Mouse (Mus musculus) midbrain, embryonic 10.5 days (tissue): ENCODE measurements around the gene Pinlyp. TPM values are rescaled to one million over a fixed set of nuclear protein-coding genes. Genes with fewer than 3 reads are reported as not detected.
A peak's percentile ranks its signal among the peaks of the same experiment; 100 is the strongest.

Experiments used
- DNase-seq: peaks from one replicate; pipeline ENCODE4 v3.0.0-alpha.2; 2017; ENCODE audit warnings: low spot score
- H3K27ac ChIP-seq: fragments of 300-500 bp; sonication (generic); replicated peaks from 2 replicates; pipeline ENCODE4 v1.5.1; 2016; ENCODE audit warnings: mild to moderate bottlenecking
- H3K27me3 ChIP-seq: fragments of 300-500 bp; sonication (generic); 2 replicates; pipeline ENCODE4 v1.6.1; 2016; ENCODE audit warnings: low read depth, mild to moderate bottlenecking; ENCODE audit not compliant: poor library complexity, severe bottlenecking
- H3K36me3 ChIP-seq: fragments of 300-500 bp; sonication (generic); 2 replicates; pipeline ENCODE4 v1.6.1; 2016; ENCODE audit warnings: mild to moderate bottlenecking, moderate library complexity
- H3K4me1 ChIP-seq: fragments of 300-500 bp; sonication (generic); 2 replicates; pipeline ENCODE4 v1.6.1; 2016
- H3K4me3 ChIP-seq: fragments of 300-500 bp; sonication (generic); 2 replicates; pipeline ENCODE4 v1.5.1; 2016; ENCODE audit warnings: mild to moderate bottlenecking, moderate library complexity
- H3K9me3 ChIP-seq: fragments of 300-500 bp; sonication (generic); replicated peaks from 2 replicates; pipeline ENCODE4 v1.6.1; 2016; ENCODE audit warnings: mild to moderate bottlenecking
- WGBS: fragments of 180-500 bp; shearing (Covaris S2); methylation state at CpG from one replicate; pipeline ENCODE4 v1.1.7; 2016; 5-methylcytosine and 5-hydroxymethylcytosine counted together
- polyA plus RNA-seq: library from polyadenylated mRNA; unstranded; fragments of >200 nt; fragmentation: Nextera tagmentation; extraction: Ambion mirVana; gene quantifications from 2 replicates; pipeline ENCODE4 v1.2.1, GENCODE M21; 2016

Pinlyp gene
- polyA plus RNA-seq, 1 experiment from 2014 or later: 0.14 TPM

GRCm38 (mm10) chr7:24547534-24548036 lies 1.7 kb upstream of the Pinlyp start:
- peaks cover 19% of the 10 kb centered on the region for H3K4me1 ChIP-seq
- no peak for DNase-seq
- peaks cover 48% of the 10 kb centered on the region for H3K36me3 ChIP-seq
- H3K27ac ChIP-seq: peak overlapping the region; percentile 90
- H3K9me3 ChIP-seq: no peaks in the 10 kb centered on the region
- H3K27me3 ChIP-seq: no peaks in the 10 kb centered on the region
- H3K4me3 ChIP-seq: peak overlapping the region; percentile 88
- WGBS: 39% methylated on average over 13 of the region's 13 CpGs

DNA sequence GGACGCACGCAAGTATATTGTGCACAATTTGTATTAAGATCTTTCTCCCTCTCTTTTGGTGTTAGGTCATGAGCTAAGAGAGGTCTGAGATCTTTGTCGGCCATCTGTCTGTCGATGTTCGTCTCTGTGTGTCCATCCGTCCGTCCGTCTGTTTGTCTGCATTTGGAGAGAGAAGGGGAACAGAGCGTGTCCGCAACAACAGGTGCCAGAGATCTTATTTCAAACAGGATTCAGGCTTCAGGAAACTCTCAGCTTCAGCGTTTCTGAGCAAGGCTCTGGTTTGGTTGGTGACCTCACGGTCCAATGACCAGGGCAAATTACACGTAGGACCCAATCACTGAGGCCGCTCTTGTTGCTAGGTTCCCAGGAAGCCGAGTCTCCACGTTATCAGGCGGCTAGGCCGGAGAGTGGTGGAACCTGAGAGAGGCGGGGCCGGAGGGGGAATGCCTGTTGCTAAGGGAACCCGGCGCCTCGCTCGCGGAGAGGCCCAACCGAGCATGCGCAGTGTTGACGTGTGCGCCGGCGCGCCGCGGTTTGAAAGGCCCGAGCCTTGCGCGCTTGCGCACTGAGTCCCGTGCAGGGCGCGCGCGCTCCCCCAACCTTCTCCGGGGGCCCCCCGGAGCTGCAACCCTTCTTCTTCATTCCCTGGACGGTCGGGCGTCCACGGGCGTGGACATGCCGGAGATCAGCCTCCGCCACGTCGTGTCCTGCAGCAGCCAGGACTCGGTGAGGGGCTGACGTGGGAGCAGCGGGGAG lies 894 bp upstream of the Pinlyp start:
- H3K27me3 ChIP-seq: no peaks in the 10 kb centered on the region
- peak overlapping the region; percentile 90 for H3K27ac ChIP-seq
- WGBS: 1% methylated on average over 57 of the region's 57 CpGs
- DNase-seq: peak; percentile 99
- no peaks in the 10 kb centered on the region for H3K9me3 ChIP-seq
- peaks cover 19% of the 10 kb centered on the region for H3K4me1 ChIP-seq
- H3K4me3 ChIP-seq: peak overlapping the region; percentile 88
- peaks cover 40% of the 10 kb centered on the region for H3K36me3 ChIP-seq

DNA sequence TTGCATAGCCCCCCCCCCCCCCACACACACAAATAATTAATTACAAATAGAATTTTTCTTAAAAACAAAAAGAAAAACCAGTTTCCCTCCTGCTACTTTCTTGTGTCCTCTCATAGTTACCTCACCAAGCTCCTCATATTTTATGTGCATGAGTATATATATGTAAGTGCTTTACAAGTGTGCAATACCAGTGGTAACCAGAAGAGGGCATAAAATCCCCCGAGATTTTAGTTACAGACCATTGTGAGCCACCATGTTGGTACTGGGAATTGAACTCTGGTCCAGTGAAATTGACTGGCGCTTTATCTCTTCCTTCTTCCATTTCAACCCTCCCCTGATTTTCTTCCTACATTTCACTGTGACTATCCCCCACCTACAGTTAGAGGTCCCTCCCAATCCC lies 1.4 kb downstream of the Pinlyp start:
- WGBS: 75% methylated on average over 2 of the region's 2 CpGs
- Histone ChIP-seq H3K4me3 (no peak overlapping the region), H3K9me3 (no peaks in the 10 kb centered on the region), H3K36me3 (peaks cover 17% of the 10 kb centered on the region), H3K27me3 (no peaks in the 10 kb centered on the region), H3K4me1 (peaks cover 19% of the 10 kb centered on the region), H3K27ac (no peak overlapping the region)
- no peak for DNase-seq

GRCm38 (mm10) chr7:24539686-24540085 lies 6.2 kb downstream of the Pinlyp start:
- Histone ChIP-seq H3K4me3 (no peak overlapping the region), H3K27ac (no peak overlapping the region), H3K36me3 (peaks cover 20% of the 10 kb centered on the region), H3K4me1 (no peaks in the 10 kb centered on the region), H3K9me3 (0 out of 2 replicates have a peak, but pooled peaks cover 5% of the 10 kb centered on the region), H3K27me3 (peaks cover 14% of the 10 kb centered on the region)
- no peak for DNase-seq
- 87% methylated on average over 4 of the region's 4 CpGs for WGBS

DNA sequence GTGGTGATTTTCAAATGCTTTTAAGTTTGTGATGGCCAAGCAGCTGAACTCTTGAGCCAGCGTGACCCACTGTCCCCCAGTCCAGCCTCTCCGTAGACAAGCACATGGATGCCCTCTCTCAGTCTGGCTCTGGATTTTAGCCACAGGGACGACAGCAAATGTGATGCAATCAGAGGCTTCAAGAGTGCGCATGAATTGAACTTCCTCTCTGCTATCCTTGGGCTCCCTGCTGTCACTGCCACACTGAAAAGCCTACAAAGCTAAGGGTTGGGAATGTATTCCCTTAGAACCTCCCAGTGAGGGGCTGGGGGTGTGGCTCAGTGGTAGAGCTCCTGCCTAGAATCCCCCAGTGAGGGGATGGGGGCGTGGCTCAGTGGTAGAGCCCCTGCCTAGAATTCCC lies 7.2 kb downstream of the Pinlyp start:
- WGBS: 86% methylated on average over 5 of the region's 5 CpGs
- no peak for DNase-seq
- no peak overlapping the region for H3K4me3 ChIP-seq
- peaks cover 24% of the 10 kb centered on the region for H3K27me3 ChIP-seq
- H3K36me3 ChIP-seq: peaks cover 29% of the 10 kb centered on the region
- H3K27ac ChIP-seq: no peak overlapping the region
- H3K4me1 ChIP-seq: peaks cover 7% of the 10 kb centered on the region
- 0 out of 2 replicates have a peak, but pooled peaks cover 5% of the 10 kb centered on the region for H3K9me3 ChIP-seq

- WGBS: 50% methylated on average over 5 of the region's 5 CpGs
- peaks cover 13% of the 10 kb centered on the region for H3K4me1 ChIP-seq
- H3K36me3 ChIP-seq: peaks cover 35% of the 10 kb centered on the region
- no peak overlapping the region for H3K27ac ChIP-seq
- no peak for DNase-seq
- peaks cover 30% of the 10 kb centered on the region for H3K27me3 ChIP-seq
- no peak overlapping the region for H3K4me3 ChIP-seq
- 0 out of 2 replicates have a peak, but pooled peaks cover 5% of the 10 kb centered on the region for H3K9me3 ChIP-seq
Measured at GRCm38 (mm10) chr7:24538154-24538553, 7.8 kb downstream of the Pinlyp start.

DNA sequence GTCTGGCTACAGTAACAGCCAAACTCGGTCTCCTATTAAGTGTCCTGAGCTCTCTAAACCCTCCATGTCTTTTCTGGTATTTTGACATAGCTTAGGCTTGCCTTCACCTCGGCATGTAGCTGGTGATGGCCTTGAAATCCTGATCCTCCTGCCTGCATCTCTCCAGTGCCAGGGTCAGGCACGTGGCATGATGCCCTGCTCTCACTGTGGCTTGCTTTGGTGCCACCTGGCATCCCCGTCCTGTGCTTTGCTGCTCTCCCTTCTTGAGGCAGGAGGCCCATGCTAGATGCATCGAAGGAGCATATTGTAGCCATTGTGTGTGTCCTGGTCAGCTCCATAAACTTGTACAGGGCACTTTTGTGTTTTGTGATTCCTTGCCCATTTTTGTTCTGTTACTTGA lies 8.3 kb downstream of the Pinlyp start:
- DNase-seq: no peak
- H3K4me1 ChIP-seq: peaks cover 15% of the 10 kb centered on the region
- H3K27ac ChIP-seq: no peak overlapping the region
- H3K36me3 ChIP-seq: peaks cover 37% of the 10 kb centered on the region
- 77% methylated on average over 5 of the region's 5 CpGs for WGBS
- H3K4me3 ChIP-seq: no peak overlapping the region
- 0 out of 2 replicates have a peak, but pooled peaks cover 5% of the 10 kb centered on the region for H3K9me3 ChIP-seq
- peaks cover 35% of the 10 kb centered on the region for H3K27me3 ChIP-seq

- Histone ChIP-seq H3K36me3 (peaks cover 37% of the 10 kb centered on the region), H3K9me3 (0 out of 2 replicates have a peak, but pooled peaks cover 5% of the 10 kb centered on the region), H3K4me1 (peaks cover 20% of the 10 kb centered on the region), H3K27ac (no peak overlapping the region), H3K27me3 (peaks cover 40% of the 10 kb centered on the region), H3K4me3 (no peak overlapping the region)
- DNase-seq: no peak
- WGBS: 89% methylated on average over 4 of the region's 4 CpGs
Measured at GRCm38 (mm10) chr7:24537081-24537480, 8.8 kb downstream of the Pinlyp start.

GRCm38 (mm10) chr7:24534301-24534700 lies 11.6 kb downstream of the Pinlyp start:
- peak overlapping the region; percentile 40 for H3K4me3 ChIP-seq
- WGBS: 19% methylated on average over 19 of the region's 19 CpGs
- H3K4me1 ChIP-seq: peaks cover 42% of the 10 kb centered on the region
- H3K27me3 ChIP-seq: peaks cover 43% of the 10 kb centered on the region
- H3K36me3 ChIP-seq: peaks cover 37% of the 10 kb centered on the region
- 0 out of 2 replicates have a peak, but pooled peaks cover 5% of the 10 kb centered on the region for H3K9me3 ChIP-seq
- no peak overlapping the region for H3K27ac ChIP-seq
- DNase-seq: peak; percentile 28

DNA sequence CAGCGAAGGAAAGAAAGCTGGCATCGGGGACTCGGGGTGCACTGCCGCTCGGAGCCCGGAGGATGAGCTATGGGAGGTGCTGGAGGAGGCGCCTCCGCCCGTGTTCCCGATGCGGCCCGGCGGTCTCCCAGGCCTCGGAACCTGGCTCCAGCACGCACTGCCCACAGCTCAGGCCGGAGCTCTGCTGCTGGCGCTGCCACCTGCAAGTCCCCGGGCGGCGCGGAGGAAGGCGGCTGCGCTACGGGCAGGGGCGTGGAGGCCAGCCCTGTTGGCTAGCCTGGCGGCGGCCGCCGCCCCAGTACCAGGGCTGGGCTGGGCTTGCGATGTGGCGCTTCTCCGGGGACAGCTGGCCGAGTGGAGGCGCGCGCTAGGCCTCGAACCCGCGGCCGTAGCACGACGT lies 12.1 kb downstream of the Pinlyp start:
- Histone ChIP-seq H3K27me3 (peaks cover 43% of the 10 kb centered on the region), H3K4me3 (peak overlapping the region; percentile 40), H3K36me3 (peaks cover 37% of the 10 kb centered on the region), H3K27ac (no peak overlapping the region), H3K4me1 (peaks cover 43% of the 10 kb centered on the region), H3K9me3 (0 out of 2 replicates have a peak, but pooled peaks cover 1% of the 10 kb centered on the region)
- 12% methylated on average over 42 of the region's 42 CpGs for WGBS
- peak; percentile 37 for DNase-seq

DNA sequence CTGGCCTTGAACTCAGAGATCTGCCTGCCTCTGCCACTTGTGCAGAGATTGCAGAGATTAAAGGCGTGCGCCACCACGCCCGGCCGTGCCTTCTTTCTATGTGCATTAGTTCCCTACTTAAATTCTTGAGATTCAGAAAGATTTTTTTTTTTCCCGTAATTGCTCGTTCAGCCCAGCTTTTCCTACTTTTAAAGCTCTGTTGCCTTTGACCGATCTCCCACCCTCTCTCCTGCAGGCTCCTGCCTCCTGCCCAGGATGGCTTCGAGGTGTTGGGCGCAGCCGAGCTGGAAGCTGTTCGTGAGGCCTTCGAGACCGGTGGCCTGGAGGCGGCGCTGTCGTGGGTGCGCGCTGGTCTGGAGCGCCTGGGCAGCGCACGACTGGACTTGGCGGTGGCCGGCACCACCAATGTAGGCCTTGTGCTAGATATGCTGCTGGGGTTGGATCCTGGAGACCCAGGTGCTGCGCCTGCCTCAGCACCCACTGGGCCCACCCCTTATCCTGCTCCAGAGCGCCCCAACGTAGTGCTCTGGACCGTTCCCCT lies 12.8 kb downstream of the Pinlyp start:
- DNase-seq: peak; percentile 26
- Histone ChIP-seq H3K27ac (no peak overlapping the region), H3K4me1 (peaks cover 43% of the 10 kb centered on the region), H3K4me3 (peak overlapping the region; percentile 40; the same call in 1 of the 2 replicates), H3K27me3 (peaks cover 43% of the 10 kb centered on the region), H3K36me3 (peaks cover 37% of the 10 kb centered on the region), H3K9me3 (no peaks in the 10 kb centered on the region)
- 49% methylated on average over 28 of the region's 28 CpGs for WGBS

GRCm38 (mm10) chr7:24531211-24531971 lies 14.5 kb downstream of the Pinlyp start:
- Histone ChIP-seq H3K4me1 (peaks cover 43% of the 10 kb centered on the region), H3K27ac (peak overlapping the region; percentile 87), H3K36me3 (peaks cover 34% of the 10 kb centered on the region), H3K27me3 (peaks cover 43% of the 10 kb centered on the region), H3K9me3 (no peaks in the 10 kb centered on the region), H3K4me3 (peak overlapping the region; percentile 77)
- DNase-seq: peak; percentile 87
- WGBS: 1% methylated on average over 43 of the region's 43 CpGs
